Mouse (Mus musculus): ENCODE results near the gene Zfp322a. TPM values are rescaled to one million over a fixed set of nuclear protein-coding genes. Genes with fewer than 3 reads are reported as not detected.
"Not testable (repeated sequence)": the region's sequence is repeated elsewhere in the genome, so short reads cannot be mapped to it uniquely, and the experiment has no call there.

Gene Zfp322a
- polyA plus RNA-seq, 1 experiment from 2014 or later: 60.9 TPM

- H3K27me3 ChIP-seq: peaks cover 67% of the 10 kb centered on the region
- no peak for ATAC-seq (replicated peaks)
- WGBS: 4% methylated on average over 11 of the region's 11 CpGs
- H3K4me1 ChIP-seq: peaks cover 29% of the 10 kb centered on the region
- H3K27ac ChIP-seq (replicated peaks): no peak overlapping the region
- H3K9ac ChIP-seq (replicated peaks): peak overlapping the region; percentile 19; the same call in 1 of the 2 replicates
- H3K4me2 ChIP-seq (replicated peaks): peak overlapping the region; percentile 50
- peak overlapping the region; percentile 37 for H3K4me3 ChIP-seq
- no peaks in the 10 kb centered on the region for H3K9me3 ChIP-seq
- H3K36me3 ChIP-seq: no peaks in the 10 kb centered on the region
These were observed 59.0 kb downstream of the Zfp322a start for GRCm38 (mm10) chr13:23310036-23310435.

GRCm38 (mm10) chr13:23309495-23310011 lies 59.5 kb downstream of the Zfp322a start:
- 0 out of 2 replicates have a peak, but pooled peaks have one; percentile 30 for ATAC-seq (replicated peaks)
- Histone ChIP-seq H3K9me3 (no peaks in the 10 kb centered on the region), H3K36me3 (no peaks in the 10 kb centered on the region), H3K27ac (replicated peaks) (no peak overlapping the region), H3K27me3 (peaks cover 67% of the 10 kb centered on the region), H3K4me3 (peak overlapping the region; percentile 37), H3K4me2 (replicated peaks) (peak overlapping the region; percentile 50), H3K4me1 (peaks cover 29% of the 10 kb centered on the region), H3K9ac (replicated peaks) (0 out of 2 replicates have a peak overlapping the region, but pooled peaks have one; percentile 20)
- under 1% methylated on average over 28 of the region's 28 CpGs for WGBS

- Histone ChIP-seq H3K27me3 (peaks cover 64% of the 10 kb centered on the region), H3K4me2 (replicated peaks) (peak overlapping the region; percentile 50), H3K4me1 (peaks cover 28% of the 10 kb centered on the region), H3K4me3 (peak overlapping the region; percentile 37)
- not testable (repeated sequence) for H3K36me3 ChIP-seq; ATAC-seq (replicated peaks); H3K9me3 ChIP-seq; H3K27ac ChIP-seq (replicated peaks); H3K9ac ChIP-seq (replicated peaks)
- WGBS: 5% methylated on average over 18 of the region's 18 CpGs
These were observed 60.2 kb downstream of the Zfp322a start for GRCm38 (mm10) chr13:23308639-23309307.

- Histone ChIP-seq H3K27me3 (peaks cover 51% of the 10 kb centered on the region), H3K36me3 (no peaks in the 10 kb centered on the region), H3K9me3 (no peaks in the 10 kb centered on the region), H3K4me3 (peak overlapping the region; percentile 28), H3K9ac (replicated peaks) (0 out of 2 replicates have a peak overlapping the region, but pooled peaks have one; percentile 10), H3K4me2 (replicated peaks) (peak overlapping the region; percentile 31), H3K27ac (replicated peaks) (no peak overlapping the region), H3K4me1 (peaks cover 15% of the 10 kb centered on the region)
- ATAC-seq (replicated peaks): 0 out of 2 replicates have a peak, but pooled peaks have one; percentile 8
- WGBS: 4% methylated on average over 24 of the region's 24 CpGs
These were observed 61.8 kb downstream of the Zfp322a start for GRCm38 (mm10) chr13:23307069-23307814.

- Histone ChIP-seq H3K9me3 (no peaks in the 10 kb centered on the region), H3K9ac (replicated peaks) (0 out of 2 replicates have a peak overlapping the region, but pooled peaks have one; percentile 10), H3K27me3 (peaks cover 47% of the 10 kb centered on the region), H3K27ac (replicated peaks) (no peak overlapping the region), H3K36me3 (no peaks in the 10 kb centered on the region), H3K4me3 (peak overlapping the region; percentile 28), H3K4me2 (replicated peaks) (peak overlapping the region; percentile 31), H3K4me1 (peaks cover 15% of the 10 kb centered on the region)
- 12% methylated on average over 10 of the region's 10 CpGs for WGBS
- ATAC-seq (replicated peaks): 0 out of 2 replicates have a peak, but pooled peaks have one; percentile 6
These were observed 62.3 kb downstream of the Zfp322a start for GRCm38 (mm10) chr13:23306707-23307068.

Other genes starting within 250 kb of the Zfp322a start
- gene Vmn1r218, start 236.1 kb downstream of the Zfp322a start, polyA plus RNA-seq (2015; fragmentation: Nextera tagmentation; extraction: Ambion mirVana): not detected in 2 replicates
- gene Vmn1r219, start 209.9 kb downstream of the Zfp322a start, polyA plus RNA-seq (2015; fragmentation: Nextera tagmentation; extraction: Ambion mirVana): not detected in 2 replicates
- not detected in 2 replicates for gene Vmn1r220, start 181.2 kb downstream of the Zfp322a start, polyA plus RNA-seq (2015; fragmentation: Nextera tagmentation; extraction: Ambion mirVana)
- not detected in 2 replicates for gene Vmn1r221, start 155.1 kb downstream of the Zfp322a start, polyA plus RNA-seq (2015; fragmentation: Nextera tagmentation; extraction: Ambion mirVana)
- gene Vmn1r222, start 133.3 kb downstream of the Zfp322a start, polyA plus RNA-seq (2015; fragmentation: Nextera tagmentation; extraction: Ambion mirVana): not detected in 2 replicates
- gene Vmn1r223, start 122.1 kb downstream of the Zfp322a start, polyA plus RNA-seq (2015; fragmentation: Nextera tagmentation; extraction: Ambion mirVana): not detected in 2 replicates
- gene Abt1, start 54.7 kb upstream of the Zfp322a start, polyA plus RNA-seq (2015; fragmentation: Nextera tagmentation; extraction: Ambion mirVana): 13.0 and 13.2 TPM in 2 replicates
- gene Btn1a1, start 96.7 kb upstream of the Zfp322a start, polyA plus RNA-seq (2015; fragmentation: Nextera tagmentation; extraction: Ambion mirVana): 0.05 and 0.08 TPM in 2 replicates
- 0.11 TPM in 1 of 2 replicates, not detected in the other for gene Btn2a2, start 119.6 kb upstream of the Zfp322a start, polyA plus RNA-seq (2015; fragmentation: Nextera tagmentation; extraction: Ambion mirVana)
- gene Hist1h4h, start 161.8 kb upstream of the Zfp322a start, polyA plus RNA-seq (2015; fragmentation: Nextera tagmentation; extraction: Ambion mirVana): 4.9 and 6.0 TPM in 2 replicates
- 2.8 and 6.7 TPM in 2 replicates for gene Hist1h2af, start 164.7 kb upstream of the Zfp322a start, polyA plus RNA-seq (2015; fragmentation: Nextera tagmentation; extraction: Ambion mirVana)
- 2.7 and 3.4 TPM in 2 replicates for gene Hist1h3g, start 166.2 kb upstream of the Zfp322a start, polyA plus RNA-seq (2015; fragmentation: Nextera tagmentation; extraction: Ambion mirVana)
- gene Hist1h2bh, start 174.2 kb upstream of the Zfp322a start, polyA plus RNA-seq (2015; fragmentation: Nextera tagmentation; extraction: Ambion mirVana): 0.37 and 0.59 TPM in 2 replicates
- gene Hist1h3f, start 174.8 kb upstream of the Zfp322a start, polyA plus RNA-seq (2015; fragmentation: Nextera tagmentation; extraction: Ambion mirVana): 0.46 and 0.94 TPM in 2 replicates
- 0.70 and 0.73 TPM in 2 replicates for gene Hist1h4f, start 182.4 kb upstream of the Zfp322a start, polyA plus RNA-seq (2015; fragmentation: Nextera tagmentation; extraction: Ambion mirVana)
- gene Hist1h1d, start 184.1 kb upstream of the Zfp322a start, polyA plus RNA-seq (2015; fragmentation: Nextera tagmentation; extraction: Ambion mirVana): 0.23 and 0.25 TPM in 2 replicates
- 2.6 and 2.7 TPM in 2 replicates for gene Hist1h3e, start 193.2 kb upstream of the Zfp322a start, polyA plus RNA-seq (2015; fragmentation: Nextera tagmentation; extraction: Ambion mirVana)
- 48.1 and 55.0 TPM in 2 replicates for gene Hist1h2ae, start 202.0 kb upstream of the Zfp322a start, polyA plus RNA-seq (2015; fragmentation: Nextera tagmentation; extraction: Ambion mirVana)
- 4.7 and 5.6 TPM in 2 replicates for gene Hist1h2bg, start 202.2 kb upstream of the Zfp322a start, polyA plus RNA-seq (2015; fragmentation: Nextera tagmentation; extraction: Ambion mirVana)
- gene Hist1h2bf, start 205.0 kb upstream of the Zfp322a start, polyA plus RNA-seq (2015; fragmentation: Nextera tagmentation; extraction: Ambion mirVana): 1.6 and 2.9 TPM in 2 replicates
- 1.5 and 2.0 TPM in 2 replicates for gene Hist1h2ad, start 205.2 kb upstream of the Zfp322a start, polyA plus RNA-seq (2015; fragmentation: Nextera tagmentation; extraction: Ambion mirVana)
- gene Hist1h3d, start 206.6 kb upstream of the Zfp322a start, polyA plus RNA-seq (2015; fragmentation: Nextera tagmentation; extraction: Ambion mirVana): 4.5 and 5.1 TPM in 2 replicates
- gene Hist1h4d, start 212.4 kb upstream of the Zfp322a start, polyA plus RNA-seq (2015; fragmentation: Nextera tagmentation; extraction: Ambion mirVana): 76.0 and 88.6 TPM in 2 replicates

All from forebrain, embryonic 15.5 days (tissue).